Mouse (Mus musculus) retina, embryonic 14.5 days (tissue): ENCODE data around the gene Grhpr.
"Not testable (repeated sequence)": the region's sequence is repeated elsewhere in the genome, so short reads cannot be mapped to it uniquely, and the experiment has no call there.

Experiments used
- DNase-seq: peaks from one replicate; pipeline ENCODE4 v3.0.0-alpha.2; 2015; ENCODE audit warnings: low spot score

Gene Grhpr

GRCm38 (mm10) chr4:45015615-45016014 is 34.4 kb downstream of the Grhpr start:
- peak; percentile 77 for DNase-seq

GRCm38 (mm10) chr4:45018452-45018980 is 37.3 kb downstream of the Grhpr start, which contains the start of gene Polr1e:
TSS of gene Polr1e (plus strand) at chr4:45018583.
- peak; percentile 98 for DNase-seq

GRCm38 (mm10) chr4:45019009-45019408 is 37.8 kb downstream of the Grhpr start:
- DNase-seq = no peak

- no peak for DNase-seq
These were observed 45.3 kb downstream of the Grhpr start for GRCm38 (mm10) chr4:45026459-45026858.

GRCm38 (mm10) chr4:45032586-45032985 is 51.4 kb downstream of the Grhpr start:
- no peak for DNase-seq

GRCm38 (mm10) chr4:45034693-45035628 is 53.8 kb downstream of the Grhpr start:
- DNase-seq = no peak

GRCm38 (mm10) chr4:45036048-45036447 is 54.9 kb downstream of the Grhpr start:
- DNase-seq = no peak

- no peak for DNase-seq
These were observed 55.4 kb downstream of the Grhpr start for GRCm38 (mm10) chr4:45036571-45036970.

GRCm38 (mm10) chr4:45037455-45038410 is 56.5 kb downstream of the Grhpr start:
- no peak for DNase-seq

- peak; percentile 39 for DNase-seq
These were observed 57.7 kb downstream of the Grhpr start for GRCm38 (mm10) chr4:45038879-45039278.

- DNase-seq = not testable (repeated sequence)
These were observed 58.4 kb downstream of the Grhpr start for GRCm38 (mm10) chr4:45039546-45039945.
